Mouse (Mus musculus): ENCODE measurements around the gene Nfe2l1. TPM values are rescaled to one million over a fixed set of nuclear protein-coding genes. Genes with fewer than 3 reads are reported as not detected.
A peak's percentile ranks its signal among the peaks of the same experiment; 100 is the strongest.

Nfe2l1 gene
- polyA plus RNA-seq, 1 experiment, result 63.0 TPM

DNA sequence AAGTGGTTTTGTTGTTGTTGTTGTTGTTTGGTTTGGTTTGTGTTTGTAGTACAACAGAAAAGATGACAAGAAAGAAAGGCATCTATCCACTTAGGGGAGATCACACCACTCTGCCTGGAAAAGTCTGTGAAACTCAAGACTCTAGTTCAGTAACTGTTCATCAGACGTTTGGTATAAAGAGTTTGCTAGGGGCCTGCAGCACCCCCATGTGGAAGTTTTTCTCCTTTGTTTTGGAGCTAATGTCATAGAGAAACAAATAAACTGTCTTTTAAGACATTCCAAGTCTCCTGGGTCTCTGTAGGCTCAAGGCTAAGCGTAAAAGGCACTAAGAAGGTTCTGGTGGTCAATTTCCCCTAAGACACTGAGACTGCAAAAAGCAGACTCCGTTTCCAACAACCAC, 53.7 kb downstream of the Nfe2l1 start:
- Histone ChIP-seq H3K4me1 (ENCODE audit: control insufficient read depth, insufficient read depth, insufficient read length) (peaks cover 16% of the 10 kb centered on the region; the same call in 1 of the 2 replicates), H3K27me3 (ENCODE audit: control insufficient read depth, insufficient read depth, low read length) (no peaks in the 10 kb centered on the region), H3K27ac (ENCODE audit: insufficient read depth, low read length) (no peak overlapping the region), H3K4me3 (ENCODE audit: extremely low read depth, insufficient read depth, insufficient read length) (no peak overlapping the region), H3K36me3 (ENCODE audit: control insufficient read depth, insufficient read depth, low read length) (peaks cover 16% of the 10 kb centered on the region)
- 56% methylated on average over 3 of the region's 3 CpGs for WGBS
- no peak for DNase-seq (ENCODE audit: low read depth in 1 of 2, low spot score in 2 of 2)
- TF ChIP-seq CTCF (IDR thresholded peaks at IDR 0.05; ENCODE audit: extremely low read depth, insufficient read depth, insufficient read length, insufficient replicate concordance) (no peak), POLR2A (IDR thresholded peaks at IDR 0.05; ENCODE audit: low read depth, low read length) (no peak)

DNA sequence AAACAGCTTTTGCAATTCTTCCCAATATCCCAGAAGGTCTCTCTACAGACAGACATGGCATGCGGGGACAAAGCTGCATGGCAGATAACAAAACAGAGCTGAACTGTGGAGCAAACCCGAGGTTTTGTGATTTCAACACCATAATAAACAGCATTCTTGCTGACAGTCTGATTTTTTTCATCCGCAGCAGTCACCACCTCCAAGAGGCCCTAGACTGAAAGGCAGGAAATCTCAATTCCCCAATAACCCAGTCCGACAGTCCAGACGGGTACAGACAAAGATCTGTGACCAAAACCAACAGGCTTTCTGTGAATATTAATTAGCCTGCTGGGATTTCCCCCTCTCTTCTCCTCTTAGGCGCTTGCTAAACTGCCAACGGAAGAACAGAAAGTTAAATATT, 54.1 kb downstream of the Nfe2l1 start:
- Histone ChIP-seq H3K36me3 (ENCODE audit: control insufficient read depth, insufficient read depth, low read length) (peaks cover 19% of the 10 kb centered on the region), H3K4me3 (ENCODE audit: extremely low read depth, insufficient read depth, insufficient read length) (no peak overlapping the region), H3K4me1 (ENCODE audit: control insufficient read depth, insufficient read depth, insufficient read length) (peaks cover 16% of the 10 kb centered on the region; the same call in 1 of the 2 replicates), H3K27ac (ENCODE audit: insufficient read depth, low read length) (0 out of 2 replicates have a peak overlapping the region, but pooled peaks have one; percentile 12), H3K27me3 (ENCODE audit: control insufficient read depth, insufficient read depth, low read length) (no peaks in the 10 kb centered on the region)
- 46% methylated on average over 7 of the region's 7 CpGs for WGBS
- TF ChIP-seq CTCF (IDR thresholded peaks at IDR 0.05; ENCODE audit: extremely low read depth, insufficient read depth, insufficient read length, insufficient replicate concordance), result no peak
- no peak for TF ChIP-seq POLR2A (IDR thresholded peaks at IDR 0.05; ENCODE audit: low read depth, low read length)
- DNase-seq (ENCODE audit: low read depth in 1 of 2, low spot score in 2 of 2), result no peak

DNA sequence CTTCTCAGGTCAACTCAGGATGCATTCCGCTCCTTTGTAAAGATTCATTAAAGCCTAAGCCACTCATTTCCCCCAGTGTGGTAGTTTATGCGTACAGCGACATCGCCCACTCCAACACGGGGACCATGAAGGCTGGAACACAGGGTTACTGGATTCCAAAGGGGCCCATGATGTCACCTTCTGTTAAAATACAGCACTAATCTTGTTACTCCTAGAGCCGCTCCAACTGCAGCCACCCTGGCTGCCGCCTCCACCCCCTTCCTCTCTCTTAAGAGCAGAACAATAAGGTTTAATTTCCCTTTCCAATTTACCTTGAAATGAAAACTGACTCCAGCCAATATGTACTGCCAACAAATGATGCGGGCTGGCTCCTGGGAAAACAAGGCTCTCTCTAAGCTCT, 54.7 kb downstream of the Nfe2l1 start:
- Histone ChIP-seq H3K36me3 (ENCODE audit: control insufficient read depth, insufficient read depth, low read length) (peaks cover 25% of the 10 kb centered on the region), H3K27me3 (ENCODE audit: control insufficient read depth, insufficient read depth, low read length) (no peaks in the 10 kb centered on the region), H3K4me1 (ENCODE audit: control insufficient read depth, insufficient read depth, insufficient read length) (peaks cover 16% of the 10 kb centered on the region; the same call in 1 of the 2 replicates), H3K27ac (ENCODE audit: insufficient read depth, low read length) (peak overlapping the region; percentile 30; the same call in 1 of the 2 replicates), H3K4me3 (ENCODE audit: extremely low read depth, insufficient read depth, insufficient read length) (no peak overlapping the region)
- no peak for DNase-seq (ENCODE audit: low read depth in 1 of 2, low spot score in 2 of 2)
- no peak for TF ChIP-seq CTCF (IDR thresholded peaks at IDR 0.05; ENCODE audit: extremely low read depth, insufficient read depth, insufficient read length, insufficient replicate concordance)
- no peak for TF ChIP-seq POLR2A (IDR thresholded peaks at IDR 0.05; ENCODE audit: low read depth, low read length)
- 84% methylated on average over 8 of the region's 8 CpGs for WGBS

DNA sequence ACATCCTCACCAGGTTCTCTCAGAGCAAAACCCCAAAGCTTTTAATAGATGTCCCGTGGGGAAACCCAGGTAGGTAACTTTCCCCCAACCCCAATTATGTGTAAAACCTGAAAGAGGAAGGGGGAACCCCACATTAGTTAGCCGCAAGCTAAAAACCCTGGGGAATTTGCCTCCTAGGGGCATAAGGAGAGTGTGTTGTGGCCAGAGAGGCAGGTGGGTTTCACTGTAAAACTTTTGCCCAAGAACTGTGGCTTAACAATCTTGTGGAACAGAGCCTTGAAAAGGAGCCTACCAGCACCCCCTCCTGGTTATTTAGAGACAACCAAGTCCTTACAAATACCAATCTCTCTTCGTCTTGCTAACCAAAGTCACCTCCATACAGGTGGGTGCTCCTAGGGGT, 55.2 kb downstream of the Nfe2l1 start:
- Histone ChIP-seq H3K27me3 (ENCODE audit: control insufficient read depth, insufficient read depth, low read length) (no peaks in the 10 kb centered on the region), H3K36me3 (ENCODE audit: control insufficient read depth, insufficient read depth, low read length) (peaks cover 26% of the 10 kb centered on the region), H3K27ac (ENCODE audit: insufficient read depth, low read length) (peak overlapping the region; percentile 30; the same call in 1 of the 2 replicates), H3K4me1 (ENCODE audit: control insufficient read depth, insufficient read depth, insufficient read length) (peaks cover 16% of the 10 kb centered on the region; the same call in 1 of the 2 replicates), H3K4me3 (ENCODE audit: extremely low read depth, insufficient read depth, insufficient read length) (no peak overlapping the region)
- 40% methylated on average over 3 of the region's 3 CpGs for WGBS
- TF ChIP-seq CTCF (IDR thresholded peaks at IDR 0.05; ENCODE audit: extremely low read depth, insufficient read depth, insufficient read length, insufficient replicate concordance), result no peak
- TF ChIP-seq POLR2A (IDR thresholded peaks at IDR 0.05; ENCODE audit: low read depth, low read length), result no peak
- peak; percentile 30 to 42 for DNase-seq (ENCODE audit: low read depth in 1 of 2, low spot score in 2 of 2)

DNA sequence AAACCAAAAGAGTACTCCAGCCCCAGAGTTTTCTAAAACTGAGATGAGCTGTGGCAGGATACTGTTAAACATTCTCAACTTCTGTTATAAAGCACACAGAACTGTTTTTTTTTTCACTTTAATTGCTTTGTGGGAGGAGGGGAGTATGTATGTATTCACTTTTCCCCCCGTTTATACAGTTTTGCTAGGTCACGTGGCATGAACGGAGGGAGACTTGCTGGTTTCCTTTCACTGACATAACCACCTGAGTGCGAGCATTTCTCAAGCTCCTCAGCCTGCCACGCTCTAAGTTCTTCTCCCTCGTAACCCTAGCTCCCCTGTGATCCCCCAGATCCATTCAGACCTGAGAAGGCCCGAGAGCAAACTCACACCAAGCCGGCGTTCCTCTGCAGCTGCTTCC, 57.4 kb downstream of the Nfe2l1 start:
- TF ChIP-seq POLR2A (IDR thresholded peaks at IDR 0.05; ENCODE audit: low read depth, low read length) (no peak), CTCF (IDR thresholded peaks at IDR 0.05; ENCODE audit: extremely low read depth, insufficient read depth, insufficient read length, insufficient replicate concordance) (no peak)
- no peak for DNase-seq (ENCODE audit: low read depth in 1 of 2, low spot score in 2 of 2)
- WGBS, result 93% methylated on average over 9 of the region's 9 CpGs
- Histone ChIP-seq H3K4me1 (ENCODE audit: control insufficient read depth, insufficient read depth, insufficient read length) (peaks cover 16% of the 10 kb centered on the region; the same call in 1 of the 2 replicates), H3K36me3 (ENCODE audit: control insufficient read depth, insufficient read depth, low read length) (peaks cover 39% of the 10 kb centered on the region), H3K27me3 (ENCODE audit: control insufficient read depth, insufficient read depth, low read length) (no peaks in the 10 kb centered on the region), H3K4me3 (ENCODE audit: extremely low read depth, insufficient read depth, insufficient read length) (no peak overlapping the region), H3K27ac (ENCODE audit: insufficient read depth, low read length) (no peak overlapping the region)

DNA sequence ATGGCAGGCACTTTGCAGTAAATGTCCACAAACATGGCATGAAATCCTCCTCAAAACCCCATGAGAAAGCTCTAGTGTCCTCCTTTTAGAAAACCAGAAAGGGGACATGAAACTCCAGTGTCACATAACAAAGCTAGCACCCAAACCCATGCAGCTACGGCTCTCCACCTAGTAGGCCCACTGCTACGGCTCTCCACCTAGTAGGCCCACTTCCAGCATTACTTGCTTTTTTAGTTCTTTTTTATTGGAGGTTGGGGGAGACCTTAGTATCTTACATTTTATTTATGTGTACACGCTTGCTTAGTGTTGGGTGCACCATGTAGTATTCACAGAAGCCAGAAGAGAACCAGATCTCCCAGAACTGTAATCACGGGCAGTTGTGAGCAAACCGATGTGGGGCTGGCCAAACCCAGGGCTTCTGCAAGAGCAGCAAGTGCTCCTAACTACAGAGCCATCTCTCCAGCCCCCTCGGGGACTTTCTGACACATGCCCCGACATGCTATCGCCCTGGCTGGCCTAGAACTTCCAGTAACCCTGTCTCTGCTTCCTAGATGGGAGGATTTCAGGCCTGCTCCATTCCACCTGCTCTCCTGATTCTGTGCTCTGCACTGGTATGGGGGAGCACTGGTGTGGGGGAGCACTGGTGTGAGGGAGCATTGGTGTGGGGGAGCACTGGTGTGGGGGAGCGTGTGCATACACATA, 58.3 kb downstream of the Nfe2l1 start:
- DNase-seq (ENCODE audit: low read depth in 1 of 2, low spot score in 2 of 2), result no peak
- Histone ChIP-seq H3K27ac (ENCODE audit: insufficient read depth, low read length) (no peak overlapping the region), H3K4me1 (ENCODE audit: control insufficient read depth, insufficient read depth, insufficient read length) (peaks cover 11% of the 10 kb centered on the region; the same call in 1 of the 2 replicates), H3K27me3 (ENCODE audit: control insufficient read depth, insufficient read depth, low read length) (no peaks in the 10 kb centered on the region), H3K4me3 (ENCODE audit: extremely low read depth, insufficient read depth, insufficient read length) (no peak overlapping the region), H3K36me3 (ENCODE audit: control insufficient read depth, insufficient read depth, low read length) (peaks cover 39% of the 10 kb centered on the region)
- WGBS, result 94% methylated on average over 9 of the region's 9 CpGs
- TF ChIP-seq POLR2A (IDR thresholded peaks at IDR 0.05; ENCODE audit: low read depth, low read length) (no peak), CTCF (IDR thresholded peaks at IDR 0.05; ENCODE audit: extremely low read depth, insufficient read depth, insufficient read length, insufficient replicate concordance) (no peak)

DNA sequence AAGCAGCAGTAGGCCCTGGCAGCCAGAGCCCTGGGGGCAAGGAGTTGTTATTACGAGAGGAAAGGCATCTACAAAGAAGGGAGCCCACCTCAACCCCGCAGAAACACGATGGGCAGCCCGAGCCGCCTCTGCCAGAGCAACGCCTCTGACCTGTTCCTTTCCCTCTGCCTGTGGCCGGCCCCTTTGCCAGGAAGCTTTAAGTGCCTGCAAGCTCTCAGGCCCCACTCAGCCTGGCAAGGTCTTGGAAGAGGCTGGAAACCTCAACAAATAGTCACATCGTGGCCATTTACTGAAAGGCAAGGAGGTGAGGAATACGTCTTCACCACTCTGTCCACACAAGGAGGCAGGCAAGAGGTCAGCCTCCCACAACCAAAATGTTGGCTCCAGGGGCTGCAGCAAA, 61.5 kb downstream of the Nfe2l1 start:
- no peak overlapping the region for H3K4me3 ChIP-seq (ENCODE audit: extremely low read depth, insufficient read depth, insufficient read length)
- H3K36me3 ChIP-seq (ENCODE audit: control insufficient read depth, insufficient read depth, low read length), result peaks cover 42% of the 10 kb centered on the region
- 84% methylated on average over 9 of the region's 9 CpGs for WGBS
- no peak for TF ChIP-seq CTCF (IDR thresholded peaks at IDR 0.05; ENCODE audit: extremely low read depth, insufficient read depth, insufficient read length, insufficient replicate concordance)
- no peak for TF ChIP-seq POLR2A (IDR thresholded peaks at IDR 0.05; ENCODE audit: low read depth, low read length)
- no peak overlapping the region for H3K27ac ChIP-seq (ENCODE audit: insufficient read depth, low read length)
- DNase-seq (ENCODE audit: low read depth in 1 of 2, low spot score in 2 of 2), result no peak
- H3K27me3 ChIP-seq (ENCODE audit: control insufficient read depth, insufficient read depth, low read length), result no peaks in the 10 kb centered on the region
- peaks cover 9% of the 10 kb centered on the region; the same call in 1 of the 2 replicates for H3K4me1 ChIP-seq (ENCODE audit: control insufficient read depth, insufficient read depth, insufficient read length)

Other genes with a start within 250 kb of the Nfe2l1 start
- 27.2 and 28.6 TPM in 2 replicates for gene Snx11, start 52.4 kb downstream of the Nfe2l1 start, polyA plus RNA-seq (2012; rRNA removed)
- gene Cbx1, start 40.8 kb downstream of the Nfe2l1 start, polyA plus RNA-seq (2012; rRNA removed), result 13.9 and 18.2 TPM in 2 replicates
- 7.6 and 10.6 TPM in 2 replicates for gene Copz2, start 19.9 kb upstream of the Nfe2l1 start, polyA plus RNA-seq (2012; rRNA removed)
- 31.7 and 36.0 TPM in 2 replicates for gene Cdk5rap3, start 86.5 kb upstream of the Nfe2l1 start, polyA plus RNA-seq (2012; rRNA removed)
- gene Prr15l, start 98.1 kb upstream of the Nfe2l1 start, polyA plus RNA-seq (2012; rRNA removed), result 1.8 and 2.2 TPM in 2 replicates
- 33.2 and 57.0 TPM in 2 replicates for gene Pnpo, start 114.0 kb upstream of the Nfe2l1 start, polyA plus RNA-seq (2012; rRNA removed)
- 23.9 and 29.1 TPM in 2 replicates for gene Sp2, start 153.0 kb upstream of the Nfe2l1 start, polyA plus RNA-seq (2012; rRNA removed)
- 0.57 and 0.82 TPM in 2 replicates for gene Sp6, start 183.4 kb upstream of the Nfe2l1 start, polyA plus RNA-seq (2012; rRNA removed)
- gene Scrn2, start 200.0 kb upstream of the Nfe2l1 start, polyA plus RNA-seq (2012; rRNA removed), result 10.0 and 12.3 TPM in 2 replicates
- gene Lrrc46, start 211.4 kb upstream of the Nfe2l1 start, polyA plus RNA-seq (2012; rRNA removed), result 0.06 TPM in 1 of 2 replicates, not detected in the other
- gene Mrpl10, start 211.6 kb upstream of the Nfe2l1 start, polyA plus RNA-seq (2012; rRNA removed), result 57.6 and 58.1 TPM in 2 replicates
- 19.1 and 23.4 TPM in 2 replicates for gene Osbpl7, start 220.7 kb upstream of the Nfe2l1 start, polyA plus RNA-seq (2012; rRNA removed)